Comparison of ENCODE assay signal across 9 mouse cellular contexts in the genomic region with DNA sequence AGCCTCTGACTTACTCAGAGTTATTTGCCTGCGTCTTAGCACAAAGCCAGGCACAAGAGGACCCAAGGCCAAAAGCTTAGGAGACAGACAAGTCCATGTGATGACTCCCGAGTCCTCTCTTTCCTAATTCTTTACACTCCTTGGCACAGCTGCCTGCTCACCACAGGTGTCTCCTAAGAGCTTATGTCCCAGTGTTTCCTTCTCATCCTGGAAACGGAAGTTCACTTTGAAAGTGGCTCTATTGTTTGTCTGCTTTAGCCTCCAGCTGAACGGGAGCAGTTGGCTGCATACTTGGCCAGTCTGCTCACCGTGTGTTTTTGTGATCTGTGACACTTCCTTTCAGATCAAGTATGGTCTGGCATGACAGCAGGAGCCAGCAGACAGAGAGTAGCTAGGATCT. TPM values are rescaled to one million over a fixed set of nuclear protein-coding genes. Genes with fewer than 3 reads are reported as not detected.
A peak's percentile ranks its signal among the peaks of the same experiment; 100 is the strongest.
DNase-seq lines count a peak whose midpoint lies in the region; ATAC-seq and TF ChIP-seq lines count a peak whose summit lies in the region.
"Had no signal": no experiment of that assay in that cellular context is flagged by ENCODE, and none has a peak within 500 bp of the region (broad histone marks: within the 10 kb centered on the region; RNA-seq: fewer than 3 reads in every experiment).

No protein-coding gene starts in this region.

- H3K36me3 ChIP-seq in heart, embryonic 15.5 days: no peaks in the 10 kb centered on the region
- no peaks in the 10 kb centered on the region for H3K36me3 ChIP-seq in limb, embryonic 15.5 days
- H3K36me3 ChIP-seq in neural tube, embryonic 15.5 days: no peaks in the 10 kb centered on the region

- H3K9me3 ChIP-seq in heart, embryonic 15.5 days (replicated peaks): no peaks in the 10 kb centered on the region
- H3K9me3 ChIP-seq in limb, embryonic 15.5 days: no peaks in the 10 kb centered on the region
- H3K9me3 ChIP-seq in neural tube, embryonic 15.5 days (replicated peaks): no peaks in the 10 kb centered on the region

- no peak overlapping the region for H3K4me3 ChIP-seq in layer of hippocampus, adult 2 months
- no peak overlapping the region for H3K4me3 ChIP-seq in heart, embryonic 15.5 days
- H3K4me3 ChIP-seq in limb, embryonic 15.5 days: no peak overlapping the region
- no peak overlapping the region for H3K4me3 ChIP-seq in neural tube, embryonic 15.5 days (replicated peaks)

- ATAC-seq in heart, embryonic 15.5 days (replicated peaks; ENCODE audit: insufficient number of reproducible peaks, insufficient read depth, low FRiP score, low read depth): no peak
- no peak for ATAC-seq in limb, embryonic 15.5 days (ENCODE audit: insufficient number of reproducible peaks, low FRiP score, low TSS enrichment, low read depth)
- ATAC-seq in neural tube, embryonic 15.5 days (ENCODE audit: low FRiP score): no peak
- ATAC-seq: Patski had no signal

- peak overlapping the region; percentile 29 for H3K27ac ChIP-seq in layer of hippocampus, adult 2 months
- H3K27ac ChIP-seq in heart, embryonic 15.5 days: peak overlapping the region; percentile 44
- peak overlapping the region; percentile 33 for H3K27ac ChIP-seq in limb, embryonic 15.5 days
- no peak overlapping the region for H3K27ac ChIP-seq in neural tube, embryonic 15.5 days (replicated peaks)
- H3K27ac ChIP-seq: liver, embryonic 14.5 days had no signal

- no peak overlapping the region for H3K9ac ChIP-seq in heart, embryonic 15.5 days
- H3K9ac ChIP-seq in limb, embryonic 15.5 days: no peak overlapping the region
- H3K9ac ChIP-seq in neural tube, embryonic 15.5 days (replicated peaks): no peak overlapping the region
- H3K9ac ChIP-seq: liver, embryonic 14.5 days had no signal

- H3K27me3 ChIP-seq in heart, embryonic 15.5 days: no peaks in the 10 kb centered on the region
- no peaks in the 10 kb centered on the region for H3K27me3 ChIP-seq in limb, embryonic 15.5 days
- H3K27me3 ChIP-seq in neural tube, embryonic 15.5 days (replicated peaks): no peaks in the 10 kb centered on the region
- H3K27me3 ChIP-seq: Patski had no signal

- peaks cover 18% of the 10 kb centered on the region for H3K4me1 ChIP-seq in heart, embryonic 15.5 days (replicated peaks)
- peaks cover 5% of the 10 kb centered on the region; the same call in 1 of the 2 replicates for H3K4me1 ChIP-seq in limb, embryonic 15.5 days
- H3K4me1 ChIP-seq in neural tube, embryonic 15.5 days: no peaks in the 10 kb centered on the region

- TF ChIP-seq CTCF in layer of hippocampus, adult 2 months (conservative IDR thresholded peaks at IDR 0.05): no peak

- no peak for DNase-seq in layer of hippocampus, adult 2 months (ENCODE audit: low spot score in 2 of 2)
- no peak for DNase-seq in layer of hippocampus, adult 9-10 months (ENCODE audit: low spot score)
- peak; percentile 38 to 48 for DNase-seq in cerebellum, postnatal 10 days
- DNase-seq in retina, postnatal 1 day: no peak

- WGBS in heart, embryonic 15.5 days: 36% methylated on average over 5 of the region's 5 CpGs
- 45% methylated on average over 5 of the region's 5 CpGs for WGBS in limb, embryonic 15.5 days
- 40% methylated on average over 5 of the region's 5 CpGs for WGBS in neural tube, embryonic 15.5 days

- H3K4me2 ChIP-seq in heart, embryonic 15.5 days: no peak overlapping the region
- no peak overlapping the region for H3K4me2 ChIP-seq in limb, embryonic 15.5 days
- H3K4me2 ChIP-seq in neural tube, embryonic 15.5 days: no peak overlapping the region

RNA-seq across cellular contexts. Expression of gene Adm, which starts 41.3 kb away (rescaled TPM):
- total RNA-seq in layer of hippocampus, adult 2 months (2021): 1 to 10 TPM; 1.1 to 1.6 TPM
- polyA plus RNA-seq in heart, embryonic 15.5 days (2015; fragmentation: Nextera tagmentation; extraction: Ambion mirVana): 18.4 and 20.5 TPM in 2 replicates
- polyA plus RNA-seq in limb, embryonic 15.5 days (2015; fragmentation: Nextera tagmentation; extraction: Ambion mirVana): 7.3 and 7.7 TPM in 2 replicates
- polyA plus RNA-seq in neural tube, embryonic 15.5 days (2015; fragmentation: Nextera tagmentation; extraction: Ambion mirVana): 4.3 and 6.8 TPM in 2 replicates
- polyA plus RNA-seq: Patski had no signal

RNA-seq across cellular contexts. Expression of gene Sbf2, which starts 54.0 kb away (rescaled TPM):
- total RNA-seq in layer of hippocampus, adult 2 months (2021): 10 to 100 TPM; 69.8 to 78.0 TPM
- polyA plus RNA-seq in heart, embryonic 15.5 days (2015; fragmentation: Nextera tagmentation; extraction: Ambion mirVana): 30.8 TPM in 2 replicates
- polyA plus RNA-seq in limb, embryonic 15.5 days (2015; fragmentation: Nextera tagmentation; extraction: Ambion mirVana): 26.2 and 29.2 TPM in 2 replicates
- polyA plus RNA-seq in neural tube, embryonic 15.5 days (2015; fragmentation: Nextera tagmentation; extraction: Ambion mirVana): 46.1 and 51.3 TPM in 2 replicates

Comparison
In these comparisons a context has a peak if more than half of its experiments do, and no peak if none do; other contexts are left out.
1. DNase-seq: peak in cerebellum, postnatal 10 days (2 of 2); none in layer of hippocampus, adult 2 months (0 of 2), layer of hippocampus, adult 9-10 months (single experiment) and retina, postnatal 1 day (single experiment).